Comparison of ENCODE assay signal across 20 mouse cellular contexts in the genomic region with DNA sequence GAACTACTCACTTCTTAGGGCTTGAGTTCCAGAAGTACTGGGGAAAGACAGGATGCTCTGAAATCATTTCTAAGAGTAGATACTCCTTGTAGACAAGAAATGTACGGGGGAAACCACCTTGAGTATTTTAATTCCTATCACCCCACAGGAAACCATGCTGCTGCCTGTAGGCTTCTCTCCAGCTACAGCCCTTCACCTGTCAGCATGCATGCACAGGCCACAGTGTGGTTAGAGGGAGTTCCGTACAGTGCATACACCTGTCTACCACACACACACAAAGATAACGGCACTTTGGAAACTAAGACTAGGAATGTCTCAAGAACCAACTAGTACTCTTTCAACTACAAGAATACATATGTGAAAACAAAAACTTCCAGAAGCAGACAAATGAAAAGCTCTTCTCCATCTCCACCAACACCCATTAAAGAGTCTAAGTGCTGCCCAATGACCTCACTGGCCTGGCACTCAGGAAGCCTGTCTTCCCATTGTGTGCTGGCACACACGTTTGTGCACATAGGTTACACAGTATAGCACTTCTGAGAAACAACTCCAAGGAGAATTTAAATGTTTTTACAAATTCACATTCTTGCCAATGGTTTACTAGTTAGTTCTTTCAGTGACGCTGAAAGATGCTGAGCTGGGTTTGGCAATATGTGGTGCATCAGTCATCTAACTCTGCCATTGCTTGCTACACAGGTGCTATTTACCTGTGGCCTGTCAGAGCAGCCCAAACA. TPM values are rescaled to one million over a fixed set of nuclear protein-coding genes. Genes with fewer than 3 reads are reported as not detected.
"Had no signal": no experiment of that assay in that cellular context is flagged by ENCODE, and none has a peak within 500 bp of the region (broad histone marks: within the 10 kb centered on the region; RNA-seq: fewer than 3 reads in every experiment).

No protein-coding gene starts in this region.

- H3K4me2 ChIP-seq: liver, embryonic 11.5 days; liver, embryonic 15.5 days; midbrain, embryonic 11.5 days; stomach, embryonic 15.5 days had no signal

- H3K4me3 ChIP-seq: limb, embryonic 10.5 days; liver, embryonic 15.5 days; megakaryocyte, embryonic 14.5 days; stomach, embryonic 15.5 days had no signal

- H3K9me3 ChIP-seq: limb, embryonic 10.5 days; liver, embryonic 15.5 days; megakaryocyte, embryonic 14.5 days; stomach, embryonic 15.5 days had no signal

- DNase-seq: kidney, adult 18-20 months; kidney, postnatal 36 days; layer of hippocampus, adult 9-11 months; layer of hippocampus, postnatal 36 days; lung, adult 2 months; lung, postnatal 10 days; right cerebral cortex, postnatal 14 days; thymus, postnatal 4 days had no signal

- H3K27ac ChIP-seq: limb, embryonic 10.5 days; liver, embryonic 15.5 days; macrophage; stomach, embryonic 15.5 days had no signal

- ATAC-seq: midbrain, embryonic 16.5 days had no signal

- H3K27me3 ChIP-seq: liver, embryonic 15.5 days; megakaryocyte, embryonic 14.5 days; stomach, embryonic 15.5 days had no signal

- H3K4me1 ChIP-seq: limb, embryonic 10.5 days; stomach, embryonic 15.5 days had no signal

- H3K9ac ChIP-seq: liver, embryonic 15.5 days; stomach, embryonic 15.5 days had no signal

RNA-seq across cellular contexts. Expression of a gene that starts 8.4 kb away (rescaled TPM):
- polyA plus RNA-seq: kidney, embryonic 14.5 days had no signal

RNA-seq across cellular contexts. Expression of a gene that starts 32.3 kb away (rescaled TPM):
- total RNA-seq: layer of hippocampus, adult 18-20 months; layer of hippocampus, postnatal 36 days had no signal
- polyA plus RNA-seq: kidney, embryonic 14.5 days; limb, embryonic 10.5 days; liver, embryonic 11.5 days; liver, embryonic 15.5 days; macrophage; midbrain, embryonic 11.5 days; midbrain, embryonic 16.5 days; neural tube, embryonic 14.5 days; thymus, postnatal 0 days had no signal
